Mouse (Mus musculus) midbrain, embryonic 12.5 days (tissue): ENCODE measurements around the gene Fam43b. TPM values are rescaled to one million over a fixed set of nuclear protein-coding genes. Genes with fewer than 3 reads are reported as not detected.

Experiments
- ATAC-seq: fragments of 200-750 bp; cut with Nextera tagmentation; 2 replicates; pipeline ENCODE4 v1.8.0; 2017; ENCODE audit warnings: low read depth, moderate TSS enrichment, moderate library complexity; ENCODE audit not compliant: low FRiP score
- H3K27ac ChIP-seq: fragments of 300-500 bp; sonication (generic); replicated peaks from 2 replicates; pipeline ENCODE4 v1.5.1; 2016; ENCODE audit warnings: mild to moderate bottlenecking
- H3K27me3 ChIP-seq: fragments of 300-500 bp; sonication (generic); 2 replicates; pipeline ENCODE4 v1.6.1; 2016; ENCODE audit warnings: mild to moderate bottlenecking
- H3K36me3 ChIP-seq: fragments of 300-500 bp; sonication (generic); 2 replicates; pipeline ENCODE4 v1.6.1; 2016
- H3K4me1 ChIP-seq: fragments of 300-500 bp; sonication (generic); 2 replicates; pipeline ENCODE4 v1.6.1; 2016
- H3K4me2 ChIP-seq: fragments of 300-500 bp; sonication (generic); replicated peaks from 2 replicates; pipeline ENCODE4 v1.6.1; 2016; ENCODE audit warnings: mild to moderate bottlenecking, moderate library complexity
- H3K4me3 ChIP-seq: fragments of 300-500 bp; sonication (generic); 2 replicates; pipeline ENCODE4 v1.5.1; 2016; ENCODE audit warnings: mild to moderate bottlenecking
- H3K9ac ChIP-seq: fragments of 300-500 bp; sonication (generic); replicated peaks from 2 replicates; pipeline ENCODE4 v1.6.1; 2016; ENCODE audit warnings: mild to moderate bottlenecking, moderate library complexity
- H3K9me3 ChIP-seq: fragments of 300-500 bp; sonication (generic); 2 replicates; pipeline ENCODE4 v1.6.1; 2016; ENCODE audit warnings: mild to moderate bottlenecking
- WGBS: fragments of 180-500 bp; shearing (Covaris S2); methylation state at CpG from one replicate; pipeline ENCODE4 v1.1.7; 2016; 5-methylcytosine and 5-hydroxymethylcytosine counted together
- polyA plus RNA-seq: library from polyadenylated mRNA; unstranded; fragments of >200 nt; fragmentation: Nextera tagmentation; extraction: Ambion mirVana; gene quantifications from 2 replicates; pipeline ENCODE4 v1.2.1, GENCODE M21; 2016

Gene Fam43b
- polyA plus RNA-seq, 1 experiment from 2014 or later, result 0.34 TPM

DNA sequence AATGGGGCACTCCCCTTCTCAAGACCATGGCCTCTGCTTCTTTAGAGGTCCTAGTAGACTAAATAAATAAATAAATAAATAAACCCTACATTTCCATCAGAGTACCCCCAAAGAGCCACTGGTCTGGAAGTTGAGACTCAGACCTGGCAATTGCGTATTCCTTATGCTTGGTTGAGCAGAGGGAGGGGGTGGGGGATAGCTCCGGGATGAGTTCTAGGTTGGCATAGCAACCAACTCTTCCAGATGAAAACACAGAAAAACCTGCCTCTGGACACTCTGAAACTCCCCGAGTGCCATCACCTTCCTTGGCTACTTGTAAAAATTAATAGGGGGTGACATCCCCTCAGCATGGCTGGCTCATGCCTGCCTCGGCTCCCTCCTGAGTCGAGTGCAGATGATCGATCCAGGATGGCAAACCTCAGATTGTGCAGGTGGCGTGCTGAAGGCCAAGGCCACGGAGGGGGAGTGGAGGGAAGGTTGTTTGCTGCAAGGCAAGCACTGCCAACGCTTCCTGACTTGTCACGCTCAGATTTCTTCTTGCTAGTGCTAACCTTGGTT lies 16.1 kb downstream of the Fam43b start:
- Histone ChIP-seq H3K9me3 (no peaks in the 10 kb centered on the region), H3K4me2 (no peak overlapping the region), H3K27ac (peak overlapping the region; percentile 35; the same call in 1 of the 2 replicates), H3K36me3 (no peaks in the 10 kb centered on the region), H3K9ac (no peak overlapping the region), H3K4me3 (no peak overlapping the region), H3K4me1 (peaks cover 10% of the 10 kb centered on the region), H3K27me3 (peaks cover 5% of the 10 kb centered on the region)
- WGBS, result 33% methylated on average over 10 of the region's 10 CpGs
- no peak for ATAC-seq

GRCm38 (mm10) chr4:138379091-138379840 lies 17.1 kb downstream of the Fam43b start:
- ATAC-seq, result peak; percentile 23; the same call in 1 of the 2 replicates
- H3K36me3 ChIP-seq, result no peaks in the 10 kb centered on the region
- H3K4me2 ChIP-seq, result no peak overlapping the region
- H3K9ac ChIP-seq, result 0 out of 2 replicates have a peak overlapping the region, but pooled peaks have one; percentile 37
- H3K27me3 ChIP-seq, result peaks cover 5% of the 10 kb centered on the region
- H3K27ac ChIP-seq, result peak overlapping the region; percentile 35
- WGBS, result 51% methylated on average over 14 of the region's 14 CpGs
- no peak overlapping the region for H3K4me3 ChIP-seq
- H3K4me1 ChIP-seq, result peaks cover 10% of the 10 kb centered on the region
- no peaks in the 10 kb centered on the region for H3K9me3 ChIP-seq

DNA sequence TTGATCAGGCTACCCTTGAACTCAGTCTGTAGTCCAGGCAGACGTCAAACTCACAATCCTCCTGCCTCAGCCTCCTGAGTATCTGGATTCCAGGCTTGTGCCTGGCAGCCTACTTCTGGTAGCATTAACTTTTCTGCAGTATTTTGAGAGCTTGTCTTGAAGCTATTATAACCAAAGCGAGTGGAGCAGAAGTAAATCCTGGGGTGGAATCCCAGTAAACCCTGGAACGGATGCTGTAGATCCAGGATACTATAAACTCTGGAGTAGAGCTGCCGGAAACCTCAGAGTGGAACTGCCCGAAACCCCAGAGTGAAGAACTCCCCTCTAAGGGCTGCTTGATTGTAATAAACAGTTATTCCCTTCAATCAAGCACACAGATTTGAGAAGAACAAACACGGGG lies 18.8 kb downstream of the Fam43b start:
- no peaks in the 10 kb centered on the region for H3K36me3 ChIP-seq
- no peaks in the 10 kb centered on the region for H3K9me3 ChIP-seq
- WGBS, result 44% methylated on average over 6 of the region's 6 CpGs
- no peak overlapping the region for H3K9ac ChIP-seq
- H3K4me3 ChIP-seq, result no peak overlapping the region
- H3K27me3 ChIP-seq, result peaks cover 5% of the 10 kb centered on the region; the same call in 1 of the 2 replicates
- no peak overlapping the region for H3K4me2 ChIP-seq
- H3K27ac ChIP-seq, result no peak overlapping the region
- ATAC-seq, result no peak
- peaks cover 10% of the 10 kb centered on the region for H3K4me1 ChIP-seq

- Histone ChIP-seq H3K27me3 (no peaks in the 10 kb centered on the region), H3K9ac (no peak overlapping the region), H3K4me1 (peaks cover 6% of the 10 kb centered on the region), H3K4me3 (no peak overlapping the region), H3K27ac (no peak overlapping the region), H3K36me3 (no peaks in the 10 kb centered on the region), H3K4me2 (no peak overlapping the region), H3K9me3 (no peaks in the 10 kb centered on the region)
- 84% methylated on average over 3 of the region's 3 CpGs for WGBS
- ATAC-seq, result no peak
These were observed 21.2 kb downstream of the Fam43b start for GRCm38 (mm10) chr4:138375117-138375516.

GRCm38 (mm10) chr4:138370996-138371516 lies 25.3 kb downstream of the Fam43b start:
- H3K27me3 ChIP-seq, result peaks cover 33% of the 10 kb centered on the region
- no peaks in the 10 kb centered on the region for H3K9me3 ChIP-seq
- H3K27ac ChIP-seq, result no peak overlapping the region
- no peak for ATAC-seq
- no peaks in the 10 kb centered on the region for H3K36me3 ChIP-seq
- H3K4me1 ChIP-seq, result peaks cover 12% of the 10 kb centered on the region
- H3K4me2 ChIP-seq, result no peak overlapping the region
- no peak overlapping the region for H3K4me3 ChIP-seq
- no peak overlapping the region for H3K9ac ChIP-seq
- WGBS, result 81% methylated on average over 5 of the region's 5 CpGs

DNA sequence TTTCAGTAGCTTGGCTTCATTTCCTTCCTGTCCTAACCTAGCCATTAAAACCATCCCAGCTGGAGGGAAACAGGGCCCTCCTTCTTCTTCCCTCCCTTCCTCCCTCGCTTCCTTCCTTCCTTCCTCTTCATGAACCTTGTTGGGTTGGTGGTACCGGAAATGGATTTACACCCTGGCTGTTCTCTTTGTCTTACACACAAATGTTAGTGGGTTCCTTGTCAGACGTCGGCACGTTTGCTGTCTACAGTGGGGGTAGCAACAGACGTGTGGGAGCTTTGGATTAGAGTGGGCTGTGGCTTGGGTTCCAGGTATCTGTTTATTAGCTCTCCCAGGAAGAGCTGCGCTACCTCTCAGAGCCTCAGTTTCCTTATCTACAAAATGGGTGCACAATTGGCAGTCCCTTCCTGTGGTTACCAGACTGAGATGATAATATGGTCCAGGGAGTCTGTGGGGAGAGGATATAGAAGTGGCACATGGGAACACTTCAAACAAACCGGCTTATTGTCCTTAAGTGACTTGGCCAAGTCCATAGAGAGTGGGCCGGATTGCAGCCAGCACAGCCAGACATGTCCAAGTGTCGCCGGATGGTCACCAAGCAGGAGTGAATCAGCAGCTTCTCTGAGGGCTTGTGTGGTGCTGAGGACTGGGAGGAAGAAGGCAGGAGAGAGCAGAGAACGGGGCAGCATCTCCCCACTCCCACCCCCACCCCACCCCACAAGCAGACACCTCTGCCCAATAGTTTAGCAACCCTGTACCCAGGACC lies 27.6 kb downstream of the Fam43b start:
- no peak overlapping the region for H3K9ac ChIP-seq
- H3K27ac ChIP-seq, result no peak overlapping the region
- ATAC-seq, result no peak
- no peaks in the 10 kb centered on the region for H3K36me3 ChIP-seq
- H3K9me3 ChIP-seq, result no peaks in the 10 kb centered on the region
- no peak overlapping the region for H3K4me3 ChIP-seq
- no peak overlapping the region for H3K4me2 ChIP-seq
- WGBS, result 87% methylated on average over 12 of the region's 12 CpGs
- H3K27me3 ChIP-seq, result peaks cover 41% of the 10 kb centered on the region
- H3K4me1 ChIP-seq, result peaks cover 12% of the 10 kb centered on the region

GRCm38 (mm10) chr4:138367641-138368497 lies 28.5 kb downstream of the Fam43b start, which contains the start of gene Cda:
TSS of gene Cda (minus strand) at chr4:138367992.
- H3K27ac ChIP-seq, result no peak within 1 kb of the TSS
- H3K4me3 ChIP-seq, result peak within 1 kb of the TSS; percentile 33
- WGBS, result 11% methylated on average over 34 of the region's 34 CpGs
- peaks cover 12% of the 10 kb centered on the region for H3K4me1 ChIP-seq
- H3K9ac ChIP-seq, result peak within 1 kb of the TSS; percentile 43
- ATAC-seq, result peak; percentile 65; the same call in 1 of the 2 replicates
- H3K36me3 ChIP-seq, result no peaks in the 10 kb centered on the region
- no peaks in the 10 kb centered on the region for H3K9me3 ChIP-seq
- H3K4me2 ChIP-seq, result peak within 1 kb of the TSS; percentile 61
- peaks cover 41% of the 10 kb centered on the region for H3K27me3 ChIP-seq

DNA sequence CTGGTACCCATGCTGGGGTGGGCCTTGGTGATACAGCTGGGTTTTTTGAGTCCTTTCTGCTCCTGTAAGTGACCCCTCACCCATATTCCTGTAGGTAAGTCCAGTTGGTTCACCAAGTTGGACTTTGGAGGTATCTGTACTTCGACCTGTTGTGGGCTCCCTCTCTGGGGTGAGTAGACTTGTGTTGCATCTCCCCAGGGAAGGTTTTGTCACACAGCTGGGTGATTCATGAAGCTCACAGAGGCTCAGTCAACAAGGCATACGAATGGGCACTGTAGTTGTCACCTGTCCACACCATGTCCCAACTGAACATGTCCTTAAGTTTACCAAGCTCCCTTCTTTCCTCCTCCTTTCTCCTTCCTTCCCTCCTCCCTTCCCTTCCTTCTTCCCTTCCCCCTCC lies 29.8 kb downstream of the Fam43b start:
- Histone ChIP-seq H3K4me1 (peaks cover 15% of the 10 kb centered on the region), H3K4me2 (no peak overlapping the region), H3K27me3 (peaks cover 45% of the 10 kb centered on the region), H3K9me3 (no peaks in the 10 kb centered on the region), H3K9ac (no peak overlapping the region), H3K36me3 (no peaks in the 10 kb centered on the region), H3K4me3 (no peak overlapping the region), H3K27ac (no peak overlapping the region)
- WGBS, result 77% methylated on average over 2 of the region's 2 CpGs
- no peak for ATAC-seq

- WGBS, result 74% methylated on average over 5 of the region's 5 CpGs
- Histone ChIP-seq H3K4me1 (peaks cover 21% of the 10 kb centered on the region), H3K27me3 (peaks cover 42% of the 10 kb centered on the region), H3K9ac (no peak overlapping the region), H3K27ac (no peak overlapping the region), H3K36me3 (no peaks in the 10 kb centered on the region), H3K9me3 (no peaks in the 10 kb centered on the region), H3K4me3 (no peak overlapping the region), H3K4me2 (no peak overlapping the region)
- ATAC-seq, result no peak
These were observed 32.8 kb downstream of the Fam43b start for GRCm38 (mm10) chr4:138363511-138363910.

GRCm38 (mm10) chr4:138362883-138363282 lies 33.4 kb downstream of the Fam43b start:
- no peak overlapping the region for H3K4me3 ChIP-seq
- no peak for ATAC-seq

DNA sequence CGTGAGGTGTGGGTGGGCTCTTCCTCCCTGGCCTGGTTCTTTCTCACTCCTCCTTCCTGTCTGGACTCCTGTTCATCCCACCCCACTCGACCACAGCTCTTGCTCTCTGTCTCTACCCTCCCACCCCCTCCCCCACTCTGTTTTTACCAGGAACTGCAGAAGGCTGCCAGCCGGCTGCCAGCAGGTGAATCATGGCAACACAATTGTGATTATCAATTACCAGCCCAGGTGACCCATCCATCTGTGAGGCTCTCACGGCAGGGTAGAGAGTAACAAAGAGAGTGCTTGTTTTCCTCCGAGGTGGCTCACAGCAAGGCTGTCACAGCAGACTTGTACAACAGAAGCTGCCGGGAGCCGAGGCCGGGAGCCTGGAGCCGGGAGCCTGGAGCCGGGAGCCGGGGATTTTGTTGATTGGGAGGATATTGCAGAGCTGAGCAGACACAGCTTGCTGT lies 34.9 kb downstream of the Fam43b start:
- Histone ChIP-seq H3K27me3 (peaks cover 21% of the 10 kb centered on the region), H3K4me1 (peaks cover 9% of the 10 kb centered on the region), H3K9ac (0 out of 2 replicates have a peak overlapping the region, but pooled peaks have one; percentile 12), H3K4me3 (no peak overlapping the region), H3K36me3 (no peaks in the 10 kb centered on the region), H3K27ac (0 out of 2 replicates have a peak overlapping the region, but pooled peaks have one; percentile 7), H3K4me2 (peak overlapping the region; percentile 27), H3K9me3 (no peaks in the 10 kb centered on the region)
- no peak for ATAC-seq
- WGBS, result 9% methylated on average over 11 of the region's 11 CpGs

More at GRCm38 (mm10) chr4:138362883-138363282, 33.4 kb downstream of the Fam43b start:
- Histone ChIP-seq H3K9ac (no peak overlapping the region), H3K36me3 (no peaks in the 10 kb centered on the region), H3K4me2 (no peak overlapping the region), H3K9me3 (no peaks in the 10 kb centered on the region), H3K4me1 (peaks cover 15% of the 10 kb centered on the region), H3K27ac (no peak overlapping the region), H3K27me3 (peaks cover 36% of the 10 kb centered on the region)
- whole genome bisulfite sequencing, result 82% methylated on average over 7 of the region's 7 CpGs
